Mouse (Mus musculus) lung, postnatal 36 days (tissue): Measurements from ENCODE around the gene Stxbp5l.
"Not testable (repeated sequence)": the region's sequence is repeated elsewhere in the genome, so short reads cannot be mapped to it uniquely, and the experiment has no call there.

ENCODE experiments used
- DNase-seq: peaks from one replicate; pipeline ENCODE4 v3.0.0; 2022; ENCODE audit warnings: mixed read lengths

The Stxbp5l gene

DNA sequence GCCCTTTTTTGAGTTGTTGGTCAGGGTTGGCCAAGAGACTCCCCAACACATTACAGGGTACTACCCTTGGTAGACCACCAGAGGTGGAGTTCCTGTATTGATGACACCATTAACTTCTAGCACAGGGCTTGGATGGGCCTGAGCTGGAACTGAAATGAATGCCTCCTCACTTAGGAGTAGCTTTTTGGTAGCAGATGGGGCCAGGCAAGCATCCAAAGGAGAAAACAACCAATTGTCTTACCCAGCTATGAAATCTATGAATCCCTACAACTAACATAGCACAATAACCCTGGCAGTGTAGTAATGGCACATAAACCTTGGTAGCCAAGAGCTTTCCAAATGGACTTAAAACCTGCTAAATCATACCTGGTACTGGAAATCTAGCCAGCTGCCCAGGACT, 111.1 kb downstream of the Stxbp5l start:
- no peak for DNase-seq

DNA sequence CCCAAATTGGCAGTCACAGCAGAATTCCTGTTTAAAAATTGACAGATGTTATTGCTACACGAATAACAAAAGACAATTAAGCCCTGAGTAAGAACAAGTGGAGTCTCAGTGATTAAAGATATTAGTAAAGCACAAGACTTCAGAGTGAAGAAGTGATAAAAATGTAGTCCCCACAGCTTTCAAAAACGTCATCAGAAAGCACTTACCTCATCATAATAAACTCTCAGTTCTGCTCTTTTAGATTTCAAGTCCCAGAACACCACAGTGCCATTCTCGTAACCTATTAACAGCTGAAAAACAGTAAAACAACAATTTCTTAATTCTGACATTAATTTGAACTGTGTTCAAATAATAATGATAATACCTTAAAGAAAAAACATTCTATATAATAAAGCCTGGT, 123.1 kb downstream of the Stxbp5l start:
- no peak for DNase-seq

DNA sequence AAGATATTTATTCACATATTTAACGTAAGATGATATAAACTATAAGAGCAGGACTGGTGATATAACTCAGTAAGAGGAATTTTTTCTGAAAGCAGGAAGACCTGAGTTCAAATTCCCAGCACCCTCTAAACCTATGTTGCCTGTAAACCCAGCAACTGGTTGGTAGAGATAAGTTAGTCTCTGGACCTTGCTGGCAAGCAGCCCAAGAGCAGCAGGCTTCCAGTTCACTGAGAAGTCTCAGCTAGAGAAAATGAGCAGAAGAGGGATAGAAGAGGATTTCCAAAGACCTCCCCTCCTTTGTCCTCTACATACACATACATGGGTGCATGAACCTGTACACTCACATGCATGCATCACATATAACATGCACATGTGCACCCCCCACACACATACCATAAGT, 165.6 kb downstream of the Stxbp5l start:
- no peak for DNase-seq

DNA sequence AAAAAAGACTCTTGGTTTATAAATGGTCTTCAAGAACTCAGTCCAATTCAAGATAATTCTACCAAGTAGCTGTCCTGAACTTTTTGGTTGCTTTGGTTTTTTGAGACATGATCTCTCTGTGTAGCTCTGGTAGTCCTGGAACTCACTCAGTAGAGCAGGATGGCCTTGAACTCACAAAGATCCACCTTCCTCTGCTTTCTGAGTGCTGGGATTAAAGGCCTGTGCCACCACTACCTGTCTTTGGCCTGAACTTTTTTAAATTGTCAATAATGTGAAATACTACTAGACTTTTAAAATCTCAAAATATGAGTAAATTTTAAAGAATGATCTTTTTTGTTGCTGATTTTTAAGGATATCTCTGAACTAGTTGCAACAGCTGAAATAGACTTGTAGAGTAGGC, 176.0 kb downstream of the Stxbp5l start:
- DNase-seq, result no peak

DNA sequence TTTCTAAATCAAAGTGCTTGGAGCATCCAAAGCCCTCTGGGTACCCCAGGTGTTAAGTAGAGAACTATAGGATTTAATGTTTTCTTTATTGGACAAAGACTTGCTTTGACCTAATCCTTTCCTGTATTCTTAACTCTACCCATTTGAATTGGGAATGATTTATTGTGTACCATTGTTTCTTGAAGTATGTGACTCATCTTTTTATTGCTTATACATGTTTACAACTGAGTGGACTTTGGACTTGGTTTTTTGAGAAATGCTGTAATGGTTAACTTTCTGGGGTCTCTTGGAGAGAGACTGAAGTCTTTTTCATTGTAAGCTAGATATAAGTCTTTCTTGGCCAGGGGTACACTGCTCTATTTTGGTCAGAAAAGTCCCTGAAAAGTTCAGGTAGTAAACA, 190.6 kb downstream of the Stxbp5l start:
- DNase-seq, result no peak

DNA sequence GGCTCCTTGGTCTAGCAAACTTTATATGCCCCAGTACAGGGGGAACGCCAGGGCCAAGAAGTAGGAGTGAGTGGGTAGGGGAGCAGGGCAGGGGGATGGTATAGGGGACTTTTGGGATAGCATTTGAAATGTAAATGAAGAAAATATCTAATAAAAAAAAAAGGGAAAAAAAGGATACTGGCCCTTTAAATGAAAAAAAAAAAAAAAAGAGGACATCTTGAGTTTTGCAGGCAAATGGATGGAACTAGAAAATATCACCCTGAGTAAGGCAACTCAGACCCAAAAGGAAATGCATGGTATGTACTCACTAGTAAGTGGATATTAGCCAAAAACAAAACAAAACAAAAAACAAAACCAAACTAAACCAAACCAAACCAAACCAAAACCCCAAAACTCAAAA, 259.6 kb downstream of the Stxbp5l start:
- DNase-seq, result not testable (repeated sequence)

DNA sequence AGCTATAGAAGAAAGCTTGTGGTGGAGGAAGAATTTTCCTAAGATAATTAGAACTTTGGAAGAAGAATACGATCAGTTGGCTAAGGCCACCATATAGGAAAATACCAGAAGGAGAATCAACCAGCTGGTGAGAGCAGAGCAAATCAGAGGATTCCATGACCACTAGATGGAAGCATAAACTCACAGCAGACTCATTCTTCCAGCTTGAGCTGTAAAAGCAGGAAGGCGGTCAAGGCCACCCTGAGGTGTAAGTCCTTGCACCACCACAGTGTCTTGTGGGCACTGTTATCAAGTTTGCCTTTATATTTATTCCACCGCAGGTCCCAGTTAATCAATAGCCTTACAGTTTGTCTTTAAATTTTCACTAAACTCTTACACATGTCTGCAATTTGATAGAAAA, 275.5 kb downstream of the Stxbp5l start:
- peak; percentile 15 for DNase-seq

DNA sequence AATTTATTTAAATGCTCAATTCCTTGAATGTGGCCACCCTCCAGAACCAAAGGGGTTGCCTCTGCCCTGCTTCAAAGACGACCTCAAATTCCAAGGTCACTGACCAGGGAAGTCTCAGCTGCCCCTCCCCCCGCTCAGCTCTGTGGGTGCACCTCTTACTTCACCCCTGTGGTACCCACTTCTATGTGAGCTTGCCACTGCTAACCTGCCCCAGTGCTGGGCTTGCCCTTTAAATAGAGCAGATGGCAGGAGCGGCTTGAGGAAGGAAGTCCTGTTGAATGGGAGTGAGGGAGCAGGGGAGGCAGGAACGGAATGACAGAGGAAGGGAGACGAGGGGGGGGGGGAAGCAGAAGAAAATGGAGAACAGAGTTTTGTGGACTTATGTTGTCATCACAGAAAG, 276.0 kb downstream of the Stxbp5l start:
- no peak for DNase-seq

DNA sequence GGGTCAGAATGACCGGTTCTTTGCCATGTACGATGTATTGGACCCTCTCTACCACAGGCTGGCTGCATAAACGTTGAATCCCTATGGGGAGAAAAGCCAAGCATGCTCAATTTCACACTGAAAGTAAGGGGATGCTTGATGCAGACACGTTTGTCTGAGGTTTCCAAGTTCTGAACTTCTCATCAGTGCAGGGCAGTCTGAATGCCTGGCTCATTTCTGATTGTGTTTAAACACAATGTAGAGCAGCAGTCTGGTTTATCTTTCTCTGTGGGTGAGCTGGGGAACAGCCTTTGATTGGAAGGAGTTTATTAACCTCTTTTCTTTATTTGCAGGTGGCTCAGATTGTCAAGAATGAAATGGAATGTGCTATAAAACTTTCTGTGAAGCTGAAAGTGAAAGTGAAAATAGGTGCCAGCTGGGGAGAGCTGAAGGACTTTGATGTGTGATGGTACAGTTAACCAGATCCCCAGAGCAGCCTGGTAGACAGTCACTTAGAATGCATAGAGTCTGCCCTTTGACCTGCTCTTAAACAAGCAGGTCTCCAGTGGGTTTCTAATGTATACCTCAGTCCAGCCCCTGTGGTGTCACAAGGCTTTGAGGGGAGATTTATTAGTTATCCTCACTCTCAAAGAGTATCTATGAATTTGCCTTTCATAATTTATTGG, 290.5 kb downstream of the Stxbp5l start:
- peak; percentile 21 for DNase-seq

DNA sequence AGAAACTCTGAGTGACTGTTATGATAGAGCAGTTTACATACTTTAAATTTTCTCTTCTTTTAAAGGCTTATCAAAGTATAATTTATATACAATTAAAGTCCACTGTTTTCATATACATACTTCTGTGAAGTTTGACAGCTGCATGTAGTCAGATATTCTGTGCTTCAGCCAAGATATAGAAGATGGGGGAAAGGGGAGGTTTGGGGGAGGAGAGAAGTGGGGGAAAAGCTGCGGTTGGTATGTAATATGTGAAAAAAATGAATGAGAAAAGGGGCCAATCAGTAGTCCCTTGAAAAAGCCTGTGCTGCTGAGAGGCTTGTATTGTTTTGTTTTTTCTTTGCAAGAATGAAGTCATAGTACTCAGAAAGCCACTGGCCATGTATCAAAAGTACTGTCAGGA, 295.1 kb downstream of the Stxbp5l start:
- DNase-seq, result no peak

DNA sequence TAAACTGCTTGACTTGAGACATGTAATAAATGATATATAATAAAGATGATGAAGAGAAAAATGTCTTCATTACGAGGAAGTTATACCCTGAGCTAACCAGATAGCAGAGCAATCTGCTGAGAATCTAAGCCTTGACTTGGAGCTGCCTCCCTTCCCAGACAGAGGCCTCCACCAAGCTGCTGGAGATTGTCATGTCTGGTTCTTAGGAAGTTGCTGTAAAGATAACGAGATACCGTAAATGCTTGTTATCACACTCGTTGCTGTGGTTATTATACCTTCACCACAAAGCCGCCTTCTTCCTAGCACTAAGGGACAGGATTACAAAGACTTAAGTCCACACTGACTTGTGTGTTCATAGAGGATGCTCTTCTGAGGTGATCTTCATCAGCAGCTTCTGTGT, 312.4 kb downstream of the Stxbp5l start:
- no peak for DNase-seq
